Mouse (Mus musculus) bone marrow, adult 2 months (tissue): Measurements from ENCODE around the gene Shq1. TPM values are rescaled to one million over a fixed set of nuclear protein-coding genes. Genes with fewer than 3 reads are reported as not detected.

ENCODE experiments used
- H3K27ac ChIP-seq: fragments of 200-500 bp; 2 replicates; pipeline ENCODE4 v1.5.1; 2012; ENCODE audit warnings: low read depth, mild to moderate bottlenecking, control low read depth, inconsistent platforms, low read length; ENCODE audit not compliant: control insufficient read depth, poor library complexity, insufficient read depth
- H3K4me1 ChIP-seq: fragments of 200-500 bp; 2 replicates; pipeline ENCODE4 v1.6.1; 2011; ENCODE audit warnings: low read length; ENCODE audit not compliant: control insufficient read depth, insufficient read depth
- H3K4me3 ChIP-seq: fragments of 200-500 bp; replicated peaks from 2 replicates; pipeline ENCODE3; 2011; ENCODE audit warnings: mild to moderate bottlenecking, low read depth, low read length, control low read depth; ENCODE audit not compliant: control insufficient read depth
- CTCF ChIP-seq: fragments of 200-500 bp; IDR thresholded peaks from 2 replicates; pipeline ENCODE4 v1.5.1; 2011; ENCODE audit warnings: low read length, control low read depth; ENCODE audit not compliant: control insufficient read depth, insufficient read depth
- POLR2A ChIP-seq: fragments of 200-500 bp; IDR thresholded peaks from 2 replicates; pipeline ENCODE4 v1.6.1; 2011; ENCODE audit warnings: low read depth, mild to moderate bottlenecking, control low read depth, low read length, borderline replicate concordance; ENCODE audit not compliant: control insufficient read depth
- WGBS: fragments of 180-500 bp; shearing (Covaris S2); methylation state at CpG from one replicate; pipeline ENCODE4 v1.1.7; 2018; 5-methylcytosine and 5-hydroxymethylcytosine counted together
- polyA plus RNA-seq: library from polyadenylated mRNA; stranded (reverse); fragments of >200 nt; gene quantifications from 2 replicates; pipeline ENCODE4 v1.2.4, GENCODE M21; 2011; ENCODE audit warnings: low replicate concordance; ENCODE audit not compliant: missing spikeins, insufficient read depth, insufficient read length

Gene Shq1
- polyA plus RNA-seq, 1 experiment: 3.3 TPM

GRCm38 (mm10) chr6:100678636-100679035 is 7.7 kb upstream of the Shq1 start:
- Histone ChIP-seq H3K27ac (no peak overlapping the region), H3K4me3 (no peak overlapping the region), H3K4me1 (no peaks in the 10 kb centered on the region)
- TF ChIP-seq CTCF (no peak), POLR2A (no peak)
- WGBS: 87% methylated on average over 2 of the region's 2 CpGs

GRCm38 (mm10) chr6:100676461-100676860 is 5.5 kb upstream of the Shq1 start:
- WGBS: 82% methylated on average over 6 of the region's 7 CpGs

GRCm38 (mm10) chr6:100674974-100675373 is 4.0 kb upstream of the Shq1 start:
- Histone ChIP-seq H3K4me3 (no peak overlapping the region), H3K27ac (no peak overlapping the region), H3K4me1 (no peaks in the 10 kb centered on the region; the same call in 1 of the 2 replicates)
- TF ChIP-seq CTCF: no peak
- no peak for TF ChIP-seq POLR2A
- WGBS: 13% methylated on average over 6 of the region's 6 CpGs

More at GRCm38 (mm10) chr6:100676461-100676860, 5.5 kb upstream of the Shq1 start:
- no peak overlapping the region for H3K4me3 ChIP-seq
- no peaks in the 10 kb centered on the region; the same call in 1 of the 2 replicates for H3K4me1 ChIP-seq
- TF ChIP-seq POLR2A (no peak), CTCF (no peak)
- no peak overlapping the region for H3K27ac ChIP-seq

DNA sequence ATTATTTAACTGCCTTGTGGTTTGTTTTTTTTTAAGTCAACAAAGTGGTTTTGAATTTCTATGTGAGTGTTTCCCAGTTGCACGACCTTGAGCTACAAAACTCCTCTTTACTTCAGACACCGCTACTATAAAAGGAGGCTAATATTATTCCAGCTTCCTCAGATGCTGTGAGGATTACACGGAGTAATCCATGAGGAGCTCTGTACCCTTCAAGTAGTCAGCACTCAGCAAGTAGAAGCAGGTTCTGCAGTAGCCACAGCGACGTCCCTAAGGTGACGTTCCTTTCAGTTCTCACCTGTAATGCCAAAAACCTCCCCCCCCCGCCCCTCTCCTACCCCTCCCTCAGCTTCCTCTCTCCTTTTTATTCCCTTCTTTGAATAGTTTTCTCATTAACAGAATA is 444 bp upstream of the Shq1 start:
- Histone ChIP-seq H3K27ac (no peak overlapping the region), H3K4me1 (no peaks in the 10 kb centered on the region; the same call in 1 of the 2 replicates), H3K4me3 (no peak overlapping the region)
- TF ChIP-seq POLR2A: no peak
- TF ChIP-seq CTCF: no peak
- 15% methylated on average over 7 of the region's 7 CpGs for WGBS

- under 1% methylated on average over 32 of the region's 32 CpGs for WGBS
- TF ChIP-seq POLR2A (no peak), CTCF (no peak)
- Histone ChIP-seq H3K4me3 (peak overlapping the region; percentile 85), H3K27ac (peak overlapping the region; percentile 25; the same call in 1 of the 2 replicates), H3K4me1 (no peaks in the 10 kb centered on the region; the same call in 1 of the 2 replicates)
These were observed 551 bp downstream of the Shq1 start for GRCm38 (mm10) chr6:100670370-100670841.

DNA sequence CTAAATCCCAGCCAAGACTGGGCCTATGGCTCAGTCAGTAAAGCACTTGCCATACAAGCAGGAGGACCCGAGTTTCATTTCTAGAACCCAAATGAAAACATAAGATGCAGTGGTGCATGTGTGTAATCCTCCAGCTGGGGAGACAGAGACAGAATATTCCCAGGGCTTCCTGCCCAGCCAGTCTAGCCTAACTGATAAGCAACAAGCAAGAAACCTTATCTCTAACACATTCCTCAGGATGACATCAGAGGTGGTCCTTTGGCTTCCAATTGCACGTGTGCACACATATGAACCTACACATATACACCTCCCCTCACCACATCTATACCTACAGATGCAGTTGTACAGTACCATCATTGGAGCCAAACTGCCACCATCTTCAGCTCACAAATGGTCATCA is 2.1 kb downstream of the Shq1 start:
- H3K4me3 ChIP-seq: no peak overlapping the region
- H3K4me1 ChIP-seq: no peaks in the 10 kb centered on the region; the same call in 1 of the 2 replicates
- TF ChIP-seq CTCF: no peak
- TF ChIP-seq POLR2A: no peak
- H3K27ac ChIP-seq: no peak overlapping the region
- 74% methylated on average over 2 of the region's 2 CpGs for WGBS

- Histone ChIP-seq H3K4me1 (no peaks in the 10 kb centered on the region; the same call in 1 of the 2 replicates), H3K27ac (no peak overlapping the region), H3K4me3 (no peak overlapping the region)
- TF ChIP-seq CTCF (no peak), POLR2A (no peak)
- 90% methylated on average over 8 of the region's 8 CpGs for WGBS
These were observed 3.3 kb downstream of the Shq1 start for GRCm38 (mm10) chr6:100667644-100668043.

GRCm38 (mm10) chr6:100662224-100662623 is 8.7 kb downstream of the Shq1 start:
- Histone ChIP-seq H3K27ac (no peak overlapping the region), H3K4me3 (no peak overlapping the region), H3K4me1 (no peaks in the 10 kb centered on the region)
- WGBS: 74% methylated on average over 6 of the region's 6 CpGs
- TF ChIP-seq CTCF (no peak), POLR2A (no peak)

GRCm38 (mm10) chr6:100660395-100660794 is 10.6 kb downstream of the Shq1 start:
- Histone ChIP-seq H3K27ac (no peak overlapping the region), H3K4me1 (no peaks in the 10 kb centered on the region), H3K4me3 (no peak overlapping the region)
- 80% methylated on average over 5 of the region's 5 CpGs for WGBS
- TF ChIP-seq POLR2A (no peak), CTCF (no peak)

DNA sequence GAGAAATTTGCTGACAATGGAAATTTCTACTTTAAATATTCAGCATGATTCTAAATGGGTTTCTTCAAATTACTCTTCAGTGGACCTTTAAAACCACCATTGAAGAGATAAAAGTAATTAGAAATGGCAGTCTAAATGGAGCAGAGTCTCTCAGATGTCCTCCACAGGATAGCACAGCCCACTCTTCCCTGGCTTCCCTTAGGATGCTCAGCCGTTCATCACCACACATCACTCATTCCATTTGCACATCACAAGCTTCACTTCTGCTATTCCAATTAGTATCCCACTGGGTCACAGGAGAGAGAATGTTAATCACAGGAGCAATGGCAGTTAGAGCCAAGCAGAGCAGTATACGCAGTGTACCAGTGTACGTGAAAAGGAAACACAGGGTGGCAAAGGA is 18.4 kb downstream of the Shq1 start:
- Histone ChIP-seq H3K4me1 (no peaks in the 10 kb centered on the region), H3K4me3 (no peak overlapping the region), H3K27ac (no peak overlapping the region)
- WGBS: 93% methylated on average over 3 of the region's 3 CpGs
- TF ChIP-seq POLR2A (no peak), CTCF (no peak)
